Mouse (Mus musculus) small intestine, adult 2 months (tissue): ENCODE results near the gene Wrnip1.

ENCODE experiments used
- CTCF ChIP-seq: fragments of 200-500 bp; IDR thresholded peaks from 2 replicates; pipeline ENCODE4 v1.5.1; 2012; ENCODE audit warnings: low read depth, mild to moderate bottlenecking, control low read depth, inconsistent platforms, low read length, moderate library complexity, mixed read lengths; ENCODE audit not compliant: insufficient replicate concordance, insufficient read length; ENCODE audit errors: extremely low read depth
- POLR2A ChIP-seq: fragments of 200-500 bp; IDR thresholded peaks from 2 replicates; pipeline ENCODE4 v1.6.1; 2012; ENCODE audit warnings: low read depth, mild to moderate bottlenecking, control low read depth, inconsistent platforms, low read length, moderate library complexity

GRCm38 (mm10) chr13:32807624-32808023 lies 5.8 kb downstream of the Wrnip1 start:
- TF ChIP-seq CTCF, result no peak
- no peak for TF ChIP-seq POLR2A
